Mouse (Mus musculus) duodenum, adult 2 months (tissue): Measurements from ENCODE around the gene Glrx3. TPM values are rescaled to one million over a fixed set of nuclear protein-coding genes. Genes with fewer than 3 reads are reported as not detected.

Experiments used
- polyA plus RNA-seq: library from polyadenylated mRNA; depleted of rRNA; stranded (reverse); fragments of >200 nt; gene quantifications from 2 replicates; pipeline ENCODE4 v1.2.3, GENCODE M21; 2012; ENCODE audit warnings: low replicate concordance; rRNA removed

Gene Glrx3
- 6.7 and 7.9 TPM in 2 replicates for polyA plus RNA-seq

DNA sequence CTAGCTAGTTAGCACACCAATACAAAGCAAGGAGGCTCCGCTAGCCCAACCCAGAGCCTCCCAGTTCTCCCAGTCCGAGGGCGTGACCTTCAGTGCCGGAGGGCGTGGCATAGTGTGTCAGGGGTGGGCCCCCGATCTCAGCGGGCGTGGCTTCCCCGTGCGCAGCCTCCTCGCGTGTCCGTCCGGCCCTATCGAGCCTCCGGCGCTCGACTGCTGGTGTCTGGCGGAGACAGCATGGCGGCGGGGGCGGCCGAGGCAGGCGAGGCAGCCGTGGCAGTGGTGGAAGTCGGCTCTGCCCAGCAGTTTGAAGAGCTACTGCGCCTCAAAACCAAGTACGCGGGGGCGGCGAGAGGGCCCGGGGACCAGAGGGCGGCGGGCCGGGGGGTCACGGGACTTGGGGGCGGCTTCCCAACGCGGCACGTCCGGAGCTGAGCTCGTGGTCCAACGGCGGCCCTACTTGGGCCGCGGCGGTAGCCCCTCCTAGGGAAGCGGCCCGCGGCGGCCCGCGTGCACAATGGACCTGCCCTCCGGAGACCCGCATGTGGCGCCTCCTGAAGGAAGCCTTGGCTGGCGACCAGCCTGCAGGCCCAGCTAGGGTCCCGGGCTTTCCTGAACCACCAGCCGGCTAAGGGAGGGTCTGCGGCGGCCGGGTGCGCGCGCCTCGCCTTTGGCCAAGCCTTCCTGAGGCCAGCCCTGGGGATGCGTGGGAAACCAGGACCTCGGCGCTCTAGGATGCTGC lies at the start of gene Glrx3:
TSS of gene Glrx3 (plus strand) at position 175 of the 739 bp plus-strand sequence.

DNA sequence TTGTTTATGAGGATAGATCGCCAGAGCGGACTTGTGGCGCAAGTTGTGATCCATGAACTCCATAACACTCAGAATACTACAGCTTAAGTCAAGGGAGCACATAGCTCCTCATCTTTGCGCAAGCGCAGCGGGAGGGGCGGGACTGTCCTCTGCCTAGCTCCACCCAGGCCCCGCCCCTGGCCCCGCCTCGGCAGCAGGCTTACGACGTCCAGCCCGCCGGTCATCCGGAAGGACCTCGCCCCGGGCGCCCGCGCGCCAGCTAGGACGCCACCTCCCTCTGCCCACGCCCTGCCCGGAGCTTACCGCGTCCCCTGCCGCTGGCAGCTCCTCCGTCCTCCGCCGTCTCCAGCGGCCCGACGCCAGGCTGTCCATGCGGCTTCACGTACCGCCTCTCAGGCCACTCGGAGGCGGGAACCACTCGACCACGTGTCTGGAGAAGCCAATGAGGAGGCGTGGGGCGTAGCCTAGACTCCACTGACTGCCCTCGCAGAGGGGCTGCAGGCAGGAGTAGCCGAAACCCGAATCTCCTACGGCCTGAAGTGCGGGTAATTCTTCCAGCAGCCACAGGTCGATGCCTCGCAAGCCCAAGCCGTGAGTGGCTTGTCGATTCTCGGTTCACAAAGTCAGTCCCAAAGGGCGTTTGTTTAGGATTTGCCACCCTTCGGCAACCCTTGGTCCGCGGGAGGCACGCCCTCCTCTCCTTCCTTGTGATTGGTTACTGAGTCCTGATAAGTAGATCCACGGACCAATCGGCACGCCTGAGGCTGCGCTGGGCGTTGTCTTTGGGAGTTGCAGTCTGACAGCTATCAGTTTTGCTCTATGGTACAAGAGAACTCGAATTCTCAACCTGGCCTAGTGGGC lies 26.8 kb upstream of the Glrx3 start, which contains the start of gene 9430038I01Rik:
TSS of gene 9430038I01Rik (minus strand) at position 426 of the 861 bp plus-strand sequence.

Other genes starting within 250 kb of the Glrx3 start
- 0.53 and 0.81 TPM in 2 replicates for gene Ebf3, start 123.2 kb upstream of the Glrx3 start, polyA plus RNA-seq
- gene 9430038I01Rik, start 26.9 kb upstream of the Glrx3 start, polyA plus RNA-seq: 9.5 and 28.8 TPM in 2 replicates